15 mouse cellular contexts compared by ENCODE assay signal in the genomic region with DNA sequence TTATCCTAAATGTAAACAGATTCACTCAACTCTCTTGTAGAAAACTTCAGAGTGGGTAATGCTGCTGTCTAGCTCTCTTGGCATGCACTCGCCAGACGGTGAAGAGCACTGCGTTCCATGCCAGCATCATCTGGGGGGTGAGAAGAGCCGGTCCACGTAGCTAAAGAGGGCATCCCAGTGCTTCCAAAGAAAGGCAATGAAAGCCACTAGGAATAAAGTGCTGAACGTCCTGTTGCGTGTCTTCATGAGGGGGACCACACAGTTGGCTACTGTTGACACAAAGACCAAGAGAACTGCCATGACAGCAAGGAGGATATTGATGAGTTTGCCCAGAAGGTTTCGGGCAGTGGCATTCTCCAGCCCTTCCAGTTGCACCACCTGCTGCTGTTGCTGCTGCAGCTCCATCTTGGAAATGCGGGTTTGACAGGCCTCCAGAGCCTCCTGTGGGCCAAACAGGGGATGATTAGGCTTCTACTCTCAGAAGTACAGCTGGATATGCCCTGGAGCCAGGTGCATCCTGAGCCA. TPM values are rescaled to one million over a fixed set of nuclear protein-coding genes. Genes with fewer than 3 reads are reported as not detected.
DNase-seq lines count a peak whose midpoint lies in the region; ATAC-seq lines count a peak whose summit lies in the region.
"Had no signal": no experiment of that assay in that cellular context is flagged by ENCODE, and none has a peak within 500 bp of the region (broad histone marks: within the 10 kb centered on the region; RNA-seq: fewer than 3 reads in every experiment).

No protein-coding gene starts in this region.

- H3K9ac ChIP-seq in hindbrain, embryonic 12.5 days: no peak overlapping the region
- H3K9ac ChIP-seq: embryonic facial prominence, embryonic 12.5 days had no signal

- H3K4me3 ChIP-seq in hindbrain, embryonic 12.5 days: no peak overlapping the region
- no peak overlapping the region for H3K4me3 ChIP-seq in hindbrain, embryonic 10.5 days
- H3K4me3 ChIP-seq: embryonic facial prominence, embryonic 12.5 days; myocyte had no signal

- no peaks in the 10 kb centered on the region for H3K4me1 ChIP-seq in hindbrain, embryonic 12.5 days
- no peaks in the 10 kb centered on the region for H3K4me1 ChIP-seq in hindbrain, embryonic 10.5 days (replicated peaks)
- H3K4me1 ChIP-seq: embryonic facial prominence, embryonic 12.5 days had no signal

- H3K9me3 ChIP-seq in hindbrain, embryonic 12.5 days (replicated peaks): peaks cover 9% of the 10 kb centered on the region
- H3K9me3 ChIP-seq in hindbrain, embryonic 10.5 days: peaks cover 8% of the 10 kb centered on the region

- no peak for DNase-seq in hindbrain, embryonic 10.5 days (ENCODE audit: low spot score)
- peak; percentile 24 for DNase-seq in retina, postnatal 1 day
- no peak for DNase-seq in retina, embryonic 14.5 days (ENCODE audit: low spot score)
- DNase-seq in adipocyte (ENCODE audit: low spot score): no peak
- DNase-seq: adrenal gland, postnatal 14 days; cerebellum, adult 11-12 months; heart, postnatal 36 days; lung, postnatal 36 days had no signal

- no peaks in the 10 kb centered on the region for H3K27me3 ChIP-seq in hindbrain, embryonic 12.5 days
- H3K27me3 ChIP-seq in hindbrain, embryonic 10.5 days (ENCODE audit: insufficient read depth, poor library complexity, severe bottlenecking): no peaks in the 10 kb centered on the region
- H3K27me3 ChIP-seq: embryonic facial prominence, embryonic 12.5 days had no signal

- 83% methylated on average over 9 of the region's 9 CpGs for WGBS in hindbrain, embryonic 12.5 days
- WGBS in hindbrain, embryonic 10.5 days: 87% methylated on average over 9 of the region's 9 CpGs

- H3K36me3 ChIP-seq in hindbrain, embryonic 12.5 days: peaks cover 39% of the 10 kb centered on the region
- peaks cover 50% of the 10 kb centered on the region for H3K36me3 ChIP-seq in hindbrain, embryonic 10.5 days

- ATAC-seq in hindbrain, embryonic 12.5 days (ENCODE audit: low FRiP score): peak; percentile 52; the same call in 1 of the 2 replicates
- ATAC-seq in inflammation-experienced regulatory T-cells, adult 6 months: peak; percentile 28
- no peak for ATAC-seq in activated CD4-positive, CD25-positive, alpha-beta regulatory T cell, adult 4 months
- ATAC-seq: forebrain, embryonic 16.5 days had no signal

- H3K4me2 ChIP-seq in hindbrain, embryonic 12.5 days (replicated peaks): no peak overlapping the region
- H3K4me2 ChIP-seq: embryonic facial prominence, embryonic 12.5 days had no signal

- no peak overlapping the region for H3K27ac ChIP-seq in hindbrain, embryonic 12.5 days
- no peak overlapping the region for H3K27ac ChIP-seq in hindbrain, embryonic 10.5 days
- H3K27ac ChIP-seq: embryonic facial prominence, embryonic 12.5 days; kidney, postnatal 0 days had no signal

RNA-seq across cellular contexts. Expression of a gene that starts 27.2 kb away (rescaled TPM):
- 21.9 and 24.5 TPM in 2 replicates for polyA plus RNA-seq in hindbrain, embryonic 12.5 days (2016; fragmentation: Nextera tagmentation; extraction: Ambion mirVana)
- 24.6 and 28.5 TPM in 2 replicates for polyA plus RNA-seq in hindbrain, embryonic 10.5 days (2016; fragmentation: Nextera tagmentation; extraction: Ambion mirVana)
- 10 to 100 TPM in 1 of 3 experiments, 1 to 10 TPM in 2; 7.4 to 12.5 (median 8.0) TPM for polyA plus RNA-seq in inflammation-experienced regulatory T-cells, adult 6 months (2017; shearing (Covaris generic))
- polyA plus RNA-seq in activated CD4-positive, CD25-positive, alpha-beta regulatory T cell, adult 4 months (2017; shearing (Covaris generic)): 10 to 100 TPM; 10.6 to 10.8 TPM
